Mouse (Mus musculus) MEL (cell line): Measurements from ENCODE around the gene Ccr1l1. TPM values are rescaled to one million over a fixed set of nuclear protein-coding genes. Genes with fewer than 3 reads are reported as not detected.

Source experiments
- DNase-seq: peaks from one replicate; pipeline ENCODE4 v3.0.0; 2011; ENCODE audit warnings: low read depth, low spot score
- H3K27ac ChIP-seq: 2 replicates; pipeline ENCODE4 v1.5.1; 2012; ENCODE audit warnings: low read depth, mild to moderate bottlenecking, control low read depth, low read length, moderate library complexity; ENCODE audit not compliant: control insufficient read depth
- H3K27me3 ChIP-seq, 2 experiments: fragments of 150-350 bp in 1 of 2; sonication (generic) in 1 of 2; 2 replicates each; pipeline ENCODE4 v1.6.1; 2012; ENCODE audit warnings: low read length in 2 of 2, mild to moderate bottlenecking in 2 of 2, improper control_type of control experiment in 1 of 2, moderate library complexity in 1 of 2; ENCODE audit not compliant: insufficient read depth in 2 of 2, control insufficient read depth in 1 of 2
- H3K36me3 ChIP-seq, 2 experiments: 2 replicates each; pipeline ENCODE4 v1.6.1; 2012 to 2014; ENCODE audit warnings: low read length in 2 of 2, improper control_type of control experiment in 1 of 2, inconsistent platforms in 1 of 2, mild to moderate bottlenecking in 1 of 2; ENCODE audit not compliant: insufficient read depth in 2 of 2, control insufficient read depth in 1 of 2
- H3K4me1 ChIP-seq, 2 experiments: fragments of 150-350 bp in 1 of 2; sonication (generic) in 1 of 2; 2 replicates each; pipeline ENCODE4 v1.6.1; 2012; ENCODE audit warnings: low read length in 2 of 2, improper control_type of control experiment in 1 of 2, mild to moderate bottlenecking in 1 of 2; ENCODE audit not compliant: insufficient read depth in 2 of 2, control insufficient read depth in 1 of 2
- H3K4me3 ChIP-seq, 2 experiments: fragments of 150-350 bp in 1 of 2; sonication (generic) in 1 of 2; 2 replicates each; pipeline ENCODE4 v1.5.1; 2012; ENCODE audit warnings: low read depth in 2 of 2, low read length in 2 of 2, mild to moderate bottlenecking in 2 of 2, moderate library complexity in 2 of 2, control low read depth in 1 of 2, improper control_type of control experiment in 1 of 2; ENCODE audit not compliant: control insufficient read depth in 1 of 2, insufficient read depth in 1 of 2
- H3K79me2 ChIP-seq: 2 replicates; pipeline ENCODE4 v1.6.1; 2012; ENCODE audit warnings: mild to moderate bottlenecking, low read length, moderate library complexity; ENCODE audit not compliant: control insufficient read depth, poor library complexity, insufficient read depth
- H3K9ac ChIP-seq: 2 replicates; pipeline ENCODE4 v1.6.1; 2012; ENCODE audit warnings: low read depth, mild to moderate bottlenecking, control low read depth, low read length, moderate library complexity; ENCODE audit not compliant: control insufficient read depth, poor library complexity, severe bottlenecking
- H3K9me3 ChIP-seq: fragments of 150-350 bp; sonication (generic); replicated peaks from 2 replicates; pipeline ENCODE4 v1.6.1; 2012; ENCODE audit warnings: mild to moderate bottlenecking, low read length, improper control_type of control experiment, moderate library complexity; ENCODE audit not compliant: insufficient read depth
- BHLHE40 ChIP-seq: IDR thresholded peaks from 2 replicates; pipeline ENCODE4 v1.6.1; 2012; ENCODE audit warnings: low read depth, mild to moderate bottlenecking, inconsistent platforms, low read length, improper control_type of control experiment, borderline replicate concordance
- CHD2 ChIP-seq: IDR thresholded peaks from 2 replicates; pipeline ENCODE4 v1.6.1; 2011; ENCODE audit warnings: low read length, improper control_type of control experiment
- CTCF ChIP-seq, 3 experiments: IDR thresholded peaks in 2 of 3; conservative IDR thresholded peaks in 1 of 3; 2 replicates each; pipeline ENCODE4 v1.5.1; 2011 to 2012; ENCODE audit warnings: low read length in 3 of 3, low read depth in 2 of 3, mild to moderate bottlenecking in 2 of 3, improper control_type of control experiment in 1 of 3, inconsistent platforms in 1 of 3, mixed read lengths in 1 of 3, moderate library complexity in 1 of 3; ENCODE audit not compliant: control insufficient read depth in 1 of 3, insufficient read depth in 1 of 3, poor library complexity in 1 of 3, severe bottlenecking in 1 of 3
- ELF1 ChIP-seq: IDR thresholded peaks from 2 replicates; pipeline ENCODE4 v1.6.1; 2014; ENCODE audit warnings: low read depth, mild to moderate bottlenecking, inconsistent platforms, low read length, improper control_type of control experiment, moderate library complexity
- EP300 ChIP-seq, 2 experiments: IDR thresholded peaks; 2 replicates each; pipeline ENCODE4 v1.6.1; 2011; ENCODE audit warnings: improper control_type of control experiment in 2 of 2, low read length in 2 of 2, low read depth in 1 of 2, mild to moderate bottlenecking in 1 of 2
- ETS1 ChIP-seq: IDR thresholded peaks from 2 replicates; pipeline ENCODE4 v1.6.1; 2012; ENCODE audit warnings: low read depth, mild to moderate bottlenecking, inconsistent platforms, low read length, improper control_type of control experiment, moderate library complexity
- GATA1 ChIP-seq: IDR thresholded peaks from 2 replicates; pipeline ENCODE4 v1.6.1; 2011; ENCODE audit warnings: low read depth, low read length, improper control_type of control experiment
- HCFC1 ChIP-seq: IDR thresholded peaks from 2 replicates; pipeline ENCODE4 v1.6.1; 2012; ENCODE audit warnings: low read depth, mild to moderate bottlenecking, inconsistent platforms, low read length, improper control_type of control experiment, moderate library complexity
- JUND ChIP-seq: IDR thresholded peaks from 2 replicates; pipeline ENCODE4 v1.6.1; 2011; ENCODE audit warnings: low read depth, mild to moderate bottlenecking, improper control_type of control experiment, low read length
- KAT2A ChIP-seq: conservative IDR thresholded peaks from 2 replicates; pipeline ENCODE4 v1.6.1; 2012; ENCODE audit warnings: low read depth, low read length, improper control_type of control experiment, inconsistent platforms
- MAFK ChIP-seq: IDR thresholded peaks from 2 replicates; pipeline ENCODE4 v1.6.1; 2011; ENCODE audit warnings: low read depth, mild to moderate bottlenecking, low read length, improper control_type of control experiment, borderline replicate concordance
- MAX ChIP-seq: IDR thresholded peaks from 2 replicates; pipeline ENCODE4 v1.6.1; 2011; ENCODE audit warnings: low read length, improper control_type of control experiment
- MAZ ChIP-seq: IDR thresholded peaks from 2 replicates; pipeline ENCODE4 v1.6.1; 2012; ENCODE audit warnings: low read depth, mild to moderate bottlenecking, inconsistent platforms, low read length, improper control_type of control experiment
- MEF2A ChIP-seq: IDR thresholded peaks from 2 replicates; pipeline ENCODE4 v1.6.1; 2014; ENCODE audit warnings: low read depth, mild to moderate bottlenecking, inconsistent platforms, low read length, improper control_type of control experiment; ENCODE audit not compliant: poor library complexity, insufficient replicate concordance, severe bottlenecking; ENCODE audit errors: extremely low read depth
- MXI1 ChIP-seq: IDR thresholded peaks from 2 replicates; pipeline ENCODE4 v1.6.1; 2011; ENCODE audit warnings: mild to moderate bottlenecking, low read depth, low read length, improper control_type of control experiment
- MYB ChIP-seq: IDR thresholded peaks from 2 replicates; pipeline ENCODE4 v1.6.1; 2011; ENCODE audit warnings: mild to moderate bottlenecking, low read depth, low read length, improper control_type of control experiment
- MYC ChIP-seq: IDR thresholded peaks from 2 replicates; pipeline ENCODE4 v1.6.1; 2011; ENCODE audit warnings: low read depth, mild to moderate bottlenecking, low read length, improper control_type of control experiment, moderate library complexity
- NRF1 ChIP-seq: IDR thresholded peaks from 2 replicates; pipeline ENCODE4 v1.6.1; 2014; ENCODE audit warnings: low read depth, mild to moderate bottlenecking, inconsistent platforms, low read length, improper control_type of control experiment, moderate library complexity; ENCODE audit not compliant: poor library complexity, insufficient read depth, severe bottlenecking
- POLR2AphosphoS2 ChIP-seq: IDR thresholded peaks from 2 replicates; pipeline ENCODE4 v1.6.1; 2011; ENCODE audit warnings: low read length, improper control_type of control experiment
- POLR2AphosphoS5 ChIP-seq: IDR thresholded peaks from 2 replicates; pipeline ENCODE4 v1.6.1; 2012; ENCODE audit warnings: low read depth, borderline replicate concordance, mild to moderate bottlenecking, inconsistent platforms, low read length, moderate library complexity, mixed read lengths
- RAD21 ChIP-seq: IDR thresholded peaks from 2 replicates; pipeline ENCODE4 v1.6.1; 2011; ENCODE audit warnings: mild to moderate bottlenecking, low read depth, low read length, improper control_type of control experiment
- RCOR1 ChIP-seq: IDR thresholded peaks from 2 replicates; pipeline ENCODE4 v1.6.1; 2012; ENCODE audit warnings: low read depth, mild to moderate bottlenecking, inconsistent platforms, low read length, improper control_type of control experiment
- SIN3A ChIP-seq: IDR thresholded peaks from 2 replicates; pipeline ENCODE4 v1.6.1; 2012; ENCODE audit warnings: low read length, improper control_type of control experiment, inconsistent platforms
- SMC3 ChIP-seq: IDR thresholded peaks from 2 replicates; pipeline ENCODE4 v1.6.1; 2011; ENCODE audit warnings: low read depth, low read length, improper control_type of control experiment
- TAL1 ChIP-seq: IDR thresholded peaks from 2 replicates; pipeline ENCODE4 v1.6.1; 2012; ENCODE audit warnings: mild to moderate bottlenecking, inconsistent platforms, low read length, moderate library complexity, mixed read lengths
- TBP ChIP-seq: IDR thresholded peaks from 2 replicates; pipeline ENCODE4 v1.8.0; 2011; ENCODE audit warnings: low read depth, low read length, improper control_type of control experiment
- TCF12 ChIP-seq: IDR thresholded peaks from 2 replicates; pipeline ENCODE4 v1.6.1; 2014; ENCODE audit warnings: low read depth, mild to moderate bottlenecking, inconsistent platforms, low read length, improper control_type of control experiment, moderate library complexity
- USF1 ChIP-seq: IDR thresholded peaks from 2 replicates; pipeline ENCODE4 v1.6.1; 2014; ENCODE audit warnings: low read depth, mild to moderate bottlenecking, inconsistent platforms, low read length, improper control_type of control experiment, moderate library complexity
- USF2 ChIP-seq, 2 experiments: IDR thresholded peaks; 2 replicates each; pipeline ENCODE4 v1.6.1; 2011 to 2012; ENCODE audit warnings: improper control_type of control experiment in 2 of 2, low read length in 2 of 2, borderline replicate concordance in 1 of 2, inconsistent platforms in 1 of 2, low read depth in 1 of 2, mild to moderate bottlenecking in 1 of 2; ENCODE audit not compliant: insufficient read depth in 1 of 2
- ZC3H11A ChIP-seq: IDR thresholded peaks from 2 replicates; pipeline ENCODE4 v1.6.1; 2012; ENCODE audit warnings: low read depth, mild to moderate bottlenecking, inconsistent platforms, low read length, improper control_type of control experiment
- ZMIZ1 ChIP-seq: IDR thresholded peaks from 2 replicates; pipeline ENCODE4 v1.6.1; 2012; ENCODE audit warnings: low read depth, mild to moderate bottlenecking, inconsistent platforms, low read length, improper control_type of control experiment, moderate library complexity
- ZNF384 ChIP-seq: IDR thresholded peaks from 2 replicates; pipeline ENCODE4 v1.6.1; 2012; ENCODE audit warnings: low read depth, mild to moderate bottlenecking, inconsistent platforms, low read length, improper control_type of control experiment
- polyA plus RNA-seq, 2 experiments: library from polyadenylated mRNA; stranded (reverse) in 1 of 2; unstranded in 1 of 2; fragments of >175 nt in 1 of 2; fragments of >200 nt in 1 of 2; gene quantifications; 2 replicates each; pipeline versions ENCODE4 v1.2.1 to v1.2.4; 2012; ENCODE audit warnings: low replicate concordance in 2 of 2, low read depth in 1 of 2; ENCODE audit not compliant: insufficient read length in 2 of 2, insufficient read depth in 1 of 2, missing spikeins in 1 of 2
- total RNA-seq: library from RNA; depleted of rRNA; stranded (reverse); fragments of 300-350 nt; gene quantifications from 2 replicates; pipeline ENCODE4 v1.2.3, GENCODE M21; 2012

The Ccr1l1 gene
- total and polyA plus RNA-seq, 3 experiments = not detected

DNA sequence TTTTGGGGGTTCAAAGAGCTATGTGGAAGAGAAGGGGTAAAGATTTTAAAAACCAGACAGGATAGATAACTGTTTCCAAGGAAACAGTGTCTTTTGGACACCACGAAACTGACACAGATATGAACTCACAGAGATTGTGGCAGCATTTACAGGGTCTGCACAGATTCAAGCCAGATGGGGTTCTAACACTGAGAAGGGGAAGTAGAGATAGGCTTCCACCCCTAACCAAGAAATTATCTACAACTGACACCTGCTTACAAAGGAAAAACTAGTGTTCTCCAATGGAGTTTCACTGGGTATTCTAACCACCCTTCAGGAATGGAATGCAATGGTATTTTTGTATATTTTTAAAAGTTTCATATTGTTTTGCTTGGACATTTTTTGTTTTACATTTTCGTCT lies 37.8 kb upstream of the Ccr1l1 start:
- no peaks in the 10 kb centered on the region for H3K79me2 ChIP-seq
- H3K9me3 ChIP-seq = no peaks in the 10 kb centered on the region
- H3K36me3 ChIP-seq = peaks cover 0 to 27% of the 10 kb centered on the region in 2 experiments; a peak in 2 of 4 replicates
- H3K27me3 ChIP-seq = no peaks in the 10 kb centered on the region; a peak in 2 of 4 replicates
- H3K27ac ChIP-seq = no peak overlapping the region
- DNase-seq = peak; percentile 83
- H3K9ac ChIP-seq = no peak overlapping the region
- H3K4me3 ChIP-seq = no peak overlapping the region
- peaks cover 14 to 20% of the 10 kb centered on the region in 2 experiments for H3K4me1 ChIP-seq
- TF ChIP-seq USF1 (no peak), TCF12 (peak; percentile 98), HCFC1 (0 out of 2 replicates have a peak, but pooled peaks have one; percentile 20), KAT2A (no peak; the same call in 1 of the 2 replicates), RCOR1 (peak; percentile 100), ZMIZ1 (peak; percentile 42; the same call in 1 of the 2 replicates), ETS1 (peak; percentile 97), SIN3A (peak; percentile 45; the same call in 1 of the 2 replicates), POLR2AphosphoS2 (no peak), POLR2AphosphoS5 (no peak), MAZ (no peak), JUND (no peak), MYC (peak; percentile 47; the same call in 1 of the 2 replicates), TAL1 (peak; percentile 93), MAX (peak; percentile 34; the same call in 1 of the 2 replicates), EP300 (IDR thresholded peaks at IDR 0.05; ENCODE audit: low read depth in 1 of 2, low read length in 2 of 2) (peak; percentile 93 to 96), CHD2 (no peak), CTCF (IDR thresholded peaks at IDR 0.05 in 2 of 3, conservative IDR thresholded peaks at IDR 0.05 in 1 of 3; ENCODE audit: control insufficient read depth in 1 of 3, insufficient read depth in 1 of 3, low read depth in 2 of 3, low read length in 3 of 3, poor library complexity in 1 of 3, severe bottlenecking in 1 of 3) (no peak), RAD21 (no peak; the same call in 1 of the 2 replicates), NRF1 (no peak), MXI1 (peak; percentile 83), MAFK (peak; percentile 87), ELF1 (peak; percentile 38; the same call in 1 of the 2 replicates), MYB (peak; percentile 29; the same call in 1 of the 2 replicates), GATA1 (peak; percentile 96), BHLHE40 (peak; percentile 59; the same call in 1 of the 2 replicates), ZC3H11A (no peak), USF2 (IDR thresholded peaks at IDR 0.05; ENCODE audit: borderline replicate concordance in 1 of 2, insufficient read depth in 1 of 2, low read depth in 1 of 2, low read length in 2 of 2) (no peak), TBP (no peak), SMC3 (no peak), ZNF384 (0 out of 2 replicates have a peak, but pooled peaks have one; percentile 44), MEF2A (no peak)
